Mouse (Mus musculus) limb, embryonic 15.5 days (tissue): Measurements from ENCODE around the gene Alpk1. TPM values are rescaled to one million over a fixed set of nuclear protein-coding genes. Genes with fewer than 3 reads are reported as not detected.
A peak's percentile ranks its signal among the peaks of the same experiment; 100 is the strongest.

Experiments
- ATAC-seq: fragments of 200-750 bp; cut with Nextera tagmentation; 2 replicates; pipeline ENCODE4 v1.8.0; 2017; ENCODE audit warnings: low read depth, moderate TSS enrichment; ENCODE audit not compliant: insufficient number of reproducible peaks, low FRiP score, low TSS enrichment
- H3K27ac ChIP-seq: fragments of 300-500 bp; sonication (generic); 2 replicates; pipeline ENCODE4 v1.5.1; 2015; ENCODE audit warnings: moderate library complexity, mild to moderate bottlenecking, inconsistent platforms
- H3K27me3 ChIP-seq: fragments of 300-500 bp; sonication (generic); 2 replicates; pipeline ENCODE4 v1.6.1; 2015; ENCODE audit warnings: inconsistent platforms
- H3K36me3 ChIP-seq: fragments of 300-500 bp; sonication (generic); 2 replicates; pipeline ENCODE4 v1.6.1; 2015; ENCODE audit warnings: inconsistent platforms
- H3K4me1 ChIP-seq: fragments of 300-500 bp; sonication (generic); 2 replicates; pipeline ENCODE4 v1.6.1; 2015; ENCODE audit warnings: inconsistent platforms
- H3K4me2 ChIP-seq: fragments of 300-500 bp; sonication (generic); 2 replicates; pipeline ENCODE4 v1.6.1; 2015; ENCODE audit warnings: mild to moderate bottlenecking, inconsistent platforms
- H3K4me3 ChIP-seq: fragments of 300-500 bp; sonication (generic); 2 replicates; pipeline ENCODE4 v1.5.1; 2015; ENCODE audit warnings: mild to moderate bottlenecking, inconsistent platforms
- H3K9ac ChIP-seq: fragments of 300-500 bp; sonication (generic); 2 replicates; pipeline ENCODE4 v1.6.1; 2015; ENCODE audit warnings: inconsistent platforms
- H3K9me3 ChIP-seq: fragments of 300-500 bp; sonication (generic); 2 replicates; pipeline ENCODE4 v1.6.1; 2016; ENCODE audit warnings: inconsistent platforms
- WGBS: fragments of 180-500 bp; shearing (Covaris S2); methylation state at CpG from one replicate; pipeline ENCODE4 v1.1.7; 2015; 5-methylcytosine and 5-hydroxymethylcytosine counted together
- polyA plus RNA-seq: library from polyadenylated mRNA; unstranded; fragments of >200 nt; fragmentation: Nextera tagmentation; extraction: Ambion mirVana; gene quantifications from 2 replicates; pipeline ENCODE4 v1.2.1, GENCODE M21; 2015

Alpk1 gene
- polyA plus RNA-seq, 1 experiment from 2014 or later, result 1.5 TPM

- no peak for ATAC-seq
- Histone ChIP-seq H3K9ac (no peak overlapping the region; the same call in 1 of the 2 replicates), H3K4me2 (peak overlapping the region; percentile 43), H3K27ac (no peak overlapping the region), H3K4me3 (peak overlapping the region; percentile 25), H3K9me3 (no peaks in the 10 kb centered on the region), H3K36me3 (no peaks in the 10 kb centered on the region), H3K27me3 (no peaks in the 10 kb centered on the region), H3K4me1 (peaks cover 6% of the 10 kb centered on the region)
- WGBS, result 12% methylated on average over 30 of the region's 30 CpGs
Observed at GRCm38 (mm10) chr3:127705515-127706444, 74.5 kb downstream of the Alpk1 start.

GRCm38 (mm10) chr3:127705139-127705514 is 75.2 kb downstream of the Alpk1 start:
- Histone ChIP-seq H3K36me3 (no peaks in the 10 kb centered on the region), H3K9me3 (no peaks in the 10 kb centered on the region), H3K27ac (no peak overlapping the region), H3K27me3 (no peaks in the 10 kb centered on the region), H3K4me1 (peaks cover 6% of the 10 kb centered on the region), H3K4me3 (peak overlapping the region; percentile 25), H3K4me2 (peak overlapping the region; percentile 43), H3K9ac (no peak overlapping the region)
- ATAC-seq, result no peak
- 68% methylated on average over 11 of the region's 11 CpGs for WGBS

- Histone ChIP-seq H3K9me3 (no peaks in the 10 kb centered on the region), H3K36me3 (no peaks in the 10 kb centered on the region), H3K9ac (no peak overlapping the region), H3K27me3 (peaks cover 5% of the 10 kb centered on the region), H3K27ac (no peak overlapping the region), H3K4me2 (no peak overlapping the region), H3K4me1 (peaks cover 6% of the 10 kb centered on the region), H3K4me3 (no peak overlapping the region)
- WGBS, result 68% methylated on average over 4 of the region's 4 CpGs
- ATAC-seq, result no peak
Observed at GRCm38 (mm10) chr3:127701196-127701825, 79.0 kb downstream of the Alpk1 start.

- H3K4me2 ChIP-seq, result no peak overlapping the region
- 81% methylated on average over 5 of the region's 5 CpGs for WGBS
- H3K27ac ChIP-seq, result no peak overlapping the region
- H3K4me3 ChIP-seq, result no peak overlapping the region
- ATAC-seq, result no peak
- H3K36me3 ChIP-seq, result no peaks in the 10 kb centered on the region
- H3K9me3 ChIP-seq, result no peaks in the 10 kb centered on the region
- peaks cover 5% of the 10 kb centered on the region for H3K4me1 ChIP-seq
- H3K9ac ChIP-seq, result no peak overlapping the region
- peaks cover 28% of the 10 kb centered on the region for H3K27me3 ChIP-seq
Observed at GRCm38 (mm10) chr3:127698636-127699035, 81.7 kb downstream of the Alpk1 start.

- Histone ChIP-seq H3K4me1 (peaks cover 5% of the 10 kb centered on the region), H3K27me3 (peaks cover 28% of the 10 kb centered on the region), H3K9me3 (no peaks in the 10 kb centered on the region), H3K4me2 (no peak overlapping the region), H3K36me3 (no peaks in the 10 kb centered on the region), H3K27ac (no peak overlapping the region), H3K9ac (no peak overlapping the region), H3K4me3 (no peak overlapping the region)
- 72% methylated on average over 11 of the region's 11 CpGs for WGBS
- ATAC-seq, result no peak
Observed at GRCm38 (mm10) chr3:127696541-127696940, 83.8 kb downstream of the Alpk1 start.

GRCm38 (mm10) chr3:127694802-127695771 is 85.2 kb downstream of the Alpk1 start:
- Histone ChIP-seq H3K9ac (no peak overlapping the region), H3K4me3 (peak overlapping the region; percentile 24), H3K9me3 (no peaks in the 10 kb centered on the region), H3K27ac (no peak overlapping the region), H3K27me3 (peaks cover 28% of the 10 kb centered on the region), H3K4me1 (peaks cover 5% of the 10 kb centered on the region), H3K4me2 (peak overlapping the region; percentile 41), H3K36me3 (no peaks in the 10 kb centered on the region)
- WGBS, result 12% methylated on average over 43 of the region's 43 CpGs
- ATAC-seq, result no peak

GRCm38 (mm10) chr3:127691230-127691629 is 89.1 kb downstream of the Alpk1 start:
- H3K4me2 ChIP-seq, result no peak overlapping the region
- no peak overlapping the region for H3K27ac ChIP-seq
- H3K9ac ChIP-seq, result no peak overlapping the region
- H3K9me3 ChIP-seq, result no peaks in the 10 kb centered on the region
- WGBS, result 63% methylated on average over 4 of the region's 4 CpGs
- peaks cover 5% of the 10 kb centered on the region for H3K4me1 ChIP-seq
- H3K4me3 ChIP-seq, result no peak overlapping the region
- H3K27me3 ChIP-seq, result peaks cover 22% of the 10 kb centered on the region
- H3K36me3 ChIP-seq, result no peaks in the 10 kb centered on the region
- no peak for ATAC-seq

GRCm38 (mm10) chr3:127679703-127680102 is 100.6 kb downstream of the Alpk1 start:
- H3K4me2 ChIP-seq, result no peak overlapping the region
- no peaks in the 10 kb centered on the region for H3K4me1 ChIP-seq
- H3K36me3 ChIP-seq, result no peaks in the 10 kb centered on the region
- no peak for ATAC-seq
- no peaks in the 10 kb centered on the region for H3K27me3 ChIP-seq
- 90% methylated on average over 15 of the region's 15 CpGs for WGBS
- no peak overlapping the region for H3K27ac ChIP-seq
- no peak overlapping the region for H3K4me3 ChIP-seq
- H3K9me3 ChIP-seq, result no peaks in the 10 kb centered on the region
- no peak overlapping the region for H3K9ac ChIP-seq

GRCm38 (mm10) chr3:127661646-127662531 is 118.4 kb downstream of the Alpk1 start:
- no peak overlapping the region for H3K27ac ChIP-seq
- ATAC-seq, result no peak
- no peak overlapping the region for H3K4me3 ChIP-seq
- H3K9me3 ChIP-seq, result no peaks in the 10 kb centered on the region
- H3K36me3 ChIP-seq, result no peaks in the 10 kb centered on the region
- H3K4me2 ChIP-seq, result no peak overlapping the region
- WGBS, result 68% methylated on average over 22 of the region's 22 CpGs
- no peaks in the 10 kb centered on the region for H3K4me1 ChIP-seq
- no peak overlapping the region for H3K9ac ChIP-seq
- no peaks in the 10 kb centered on the region for H3K27me3 ChIP-seq

- no peaks in the 10 kb centered on the region for H3K36me3 ChIP-seq
- no peaks in the 10 kb centered on the region for H3K4me1 ChIP-seq
- WGBS, result 69% methylated on average over 7 of the region's 7 CpGs
- no peaks in the 10 kb centered on the region for H3K9me3 ChIP-seq
- H3K4me2 ChIP-seq, result no peak overlapping the region
- H3K27ac ChIP-seq, result no peak overlapping the region
- no peaks in the 10 kb centered on the region for H3K27me3 ChIP-seq
- no peak overlapping the region for H3K9ac ChIP-seq
- ATAC-seq, result no peak
- H3K4me3 ChIP-seq, result no peak overlapping the region
Observed at GRCm38 (mm10) chr3:127660712-127661111, 119.6 kb downstream of the Alpk1 start.
